In the genomic region with DNA sequence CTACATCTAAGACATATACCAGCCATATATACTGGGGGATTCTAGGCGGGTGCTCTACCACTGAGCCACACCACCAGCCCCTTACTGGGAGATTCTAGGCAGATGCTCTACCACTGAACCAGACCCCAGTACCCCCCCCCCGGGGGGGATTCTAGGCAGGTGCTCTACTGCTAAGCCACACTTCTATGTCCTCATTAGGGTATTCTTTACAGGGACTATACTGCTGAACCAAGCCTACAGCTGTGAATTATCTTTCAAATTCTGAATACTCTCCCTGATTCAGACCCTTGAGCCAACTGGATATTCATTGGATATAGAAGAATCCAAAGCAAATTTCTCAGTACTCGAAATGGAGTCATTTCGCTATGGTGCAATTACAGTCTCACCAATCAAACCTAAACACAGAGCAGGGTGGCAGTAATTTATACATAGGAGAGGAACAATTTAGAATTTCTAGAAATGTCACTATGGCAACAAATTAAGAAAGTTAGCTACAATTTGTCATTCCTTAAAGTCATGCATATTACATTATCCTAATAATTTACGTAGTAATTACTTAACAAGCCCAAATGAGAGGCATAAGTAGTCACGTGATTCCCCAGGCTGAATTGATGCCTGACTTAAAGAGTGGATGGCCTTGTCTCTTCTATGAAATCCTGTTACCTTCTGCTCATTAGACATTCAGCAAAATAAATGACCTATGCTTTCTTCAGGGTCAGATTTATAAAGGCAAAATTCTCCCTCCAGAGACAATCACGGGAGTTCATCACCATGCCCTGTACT, we compare ENCODE assay signal across 18 mouse cellular contexts.
"Had no signal": no experiment of that assay in that cellular context is flagged by ENCODE, and none has a peak within 500 bp of the region (broad histone marks: within the 10 kb centered on the region; RNA-seq: fewer than 3 reads in every experiment).

No protein-coding gene starts in this region.

- H3K4me3 ChIP-seq: layer of hippocampus, adult 2 months; limb, embryonic 10.5 days; limb, embryonic 13.5 days; liver, embryonic 12.5 days; liver, embryonic 15.5 days; lung, embryonic 15.5 days; midbrain, embryonic 13.5 days had no signal

- H3K27me3 ChIP-seq: limb, embryonic 13.5 days; liver, embryonic 12.5 days; liver, embryonic 15.5 days; lung, embryonic 15.5 days; midbrain, embryonic 13.5 days had no signal

- H3K27ac ChIP-seq: layer of hippocampus, adult 2 months; limb, embryonic 10.5 days; limb, embryonic 13.5 days; liver, embryonic 12.5 days; liver, embryonic 15.5 days; lung, embryonic 15.5 days; midbrain, embryonic 13.5 days; stomach, postnatal 0 days had no signal

- DNase-seq: kidney, adult 11 months; kidney, adult 9 months; kidney, postnatal 14 days; kidney, postnatal 4 days; layer of hippocampus, adult 9-11 months; liver; lung, adult 18-20 months; lung, postnatal 10 days; lung, postnatal 4 days; thymus, postnatal 25 days had no signal

- H3K36me3 ChIP-seq: limb, embryonic 10.5 days; limb, embryonic 13.5 days; liver, embryonic 12.5 days; liver, embryonic 15.5 days; lung, embryonic 15.5 days; midbrain, embryonic 13.5 days had no signal

- H3K9me3 ChIP-seq: limb, embryonic 10.5 days; limb, embryonic 13.5 days; liver, embryonic 15.5 days; lung, embryonic 15.5 days; midbrain, embryonic 13.5 days had no signal

- H3K9ac ChIP-seq: limb, embryonic 13.5 days; liver, embryonic 12.5 days; liver, embryonic 15.5 days; lung, embryonic 15.5 days; midbrain, embryonic 13.5 days had no signal

- ATAC-seq: liver, embryonic 12.5 days; midbrain, embryonic 13.5 days had no signal

- H3K4me1 ChIP-seq: limb, embryonic 10.5 days; limb, embryonic 13.5 days; liver, embryonic 12.5 days; liver, embryonic 15.5 days; lung, embryonic 15.5 days; midbrain, embryonic 13.5 days had no signal

- H3K4me2 ChIP-seq: limb, embryonic 13.5 days; liver, embryonic 12.5 days; liver, embryonic 15.5 days; lung, embryonic 15.5 days; midbrain, embryonic 13.5 days had no signal
